Mouse (Mus musculus) heart, adult 11 months (tissue): ENCODE measurements around the gene Btd.

Source experiments
- DNase-seq: peaks from one replicate; pipeline ENCODE4 v3.0.0; 2022

Btd gene

GRCm38 (mm10) chr14:31717360-31717759 lies 76.5 kb downstream of the Btd start:
- peak; percentile 8 for DNase-seq
